Mouse (Mus musculus) heart, adult 2 months (tissue): ENCODE measurements at regions not wholly inside any gene's neighbourhood (a gene's known extent, or its start where the extent isn't known, plus 50 kb on each side); places are given as distances from the start of the nearest gene placed in this dataset.

Source experiments
- CTCF ChIP-seq: fragments of 200-600 bp; IDR thresholded peaks from 2 replicates; pipeline ENCODE4 v1.8.1; 2022; ENCODE audit warnings: antibody characterized with exemption, mild to moderate bottlenecking, moderate library complexity
- EP300 ChIP-seq: fragments of 200-500 bp; IDR thresholded peaks from 2 replicates; pipeline ENCODE4 v1.6.1; 2011; ENCODE audit warnings: low read depth, low read length, control low read depth; ENCODE audit not compliant: insufficient read depth
- POLR2A ChIP-seq: fragments of 200-500 bp; IDR thresholded peaks from 2 replicates; pipeline ENCODE4 v1.6.1; 2011; ENCODE audit warnings: mild to moderate bottlenecking, low read depth, low read length, control low read depth; ENCODE audit not compliant: insufficient read depth

- TF ChIP-seq POLR2A, result no peak
- no peak for TF ChIP-seq CTCF
- TF ChIP-seq EP300, result no peak
Measured at GRCm38 (mm10) chr11:48261089-48261488, 272.3 kb upstream of the Sgcd start.
